Mouse (Mus musculus) lung, adult 2 months (tissue): Measurements from ENCODE around the gene Tor3a.

ENCODE experiments used
- CTCF ChIP-seq: fragments of 200-500 bp; IDR thresholded peaks from 2 replicates; pipeline ENCODE4 v1.5.1; 2011; ENCODE audit warnings: mild to moderate bottlenecking, low read length, control low read depth; ENCODE audit not compliant: insufficient read depth
- POLR2A ChIP-seq: fragments of 200-500 bp; IDR thresholded peaks from 2 replicates; pipeline ENCODE4 v1.6.1; 2011; ENCODE audit warnings: low read depth, mild to moderate bottlenecking, control low read depth, low read length, borderline replicate concordance; ENCODE audit errors: extremely low read depth

GRCm38 (mm10) chr1:156616989-156617598 lies 57.1 kb downstream of the Tor3a start:
- TF ChIP-seq CTCF (no peak), POLR2A (no peak)
